Mouse (Mus musculus) heart, embryonic 15.5 days (tissue): ENCODE measurements around the gene Npnt. TPM values are rescaled to one million over a fixed set of nuclear protein-coding genes. Genes with fewer than 3 reads are reported as not detected.

Experiments
- ATAC-seq: fragments of 200-750 bp; cut with Nextera tagmentation; replicated peaks from 2 replicates; pipeline ENCODE4 v1.8.0; 2017; ENCODE audit warnings: low read depth, moderate TSS enrichment; ENCODE audit not compliant: insufficient number of reproducible peaks, insufficient read depth, low FRiP score
- H3K27ac ChIP-seq: fragments of 300-500 bp; sonication (generic); 2 replicates; pipeline ENCODE4 v1.5.1; 2015; ENCODE audit warnings: mild to moderate bottlenecking, inconsistent platforms
- H3K27me3 ChIP-seq: fragments of 300-500 bp; sonication (generic); 2 replicates; pipeline ENCODE4 v1.6.1; 2015; ENCODE audit warnings: inconsistent platforms
- H3K36me3 ChIP-seq: fragments of 300-500 bp; sonication (generic); 2 replicates; pipeline ENCODE4 v1.6.1; 2015; ENCODE audit warnings: mild to moderate bottlenecking, inconsistent platforms
- H3K4me1 ChIP-seq: fragments of 300-500 bp; sonication (generic); replicated peaks from 2 replicates; pipeline ENCODE4 v1.6.1; 2015; ENCODE audit warnings: inconsistent platforms
- H3K4me2 ChIP-seq: fragments of 300-500 bp; sonication (generic); 2 replicates; pipeline ENCODE4 v1.6.1; 2015; ENCODE audit warnings: inconsistent platforms, mild to moderate bottlenecking, moderate library complexity
- H3K4me3 ChIP-seq: fragments of 300-500 bp; sonication (generic); 2 replicates; pipeline ENCODE4 v1.5.1; 2015; ENCODE audit warnings: mild to moderate bottlenecking, inconsistent platforms
- H3K9ac ChIP-seq: fragments of 300-500 bp; sonication (generic); 2 replicates; pipeline ENCODE4 v1.6.1; 2015; ENCODE audit warnings: mild to moderate bottlenecking, inconsistent platforms
- H3K9me3 ChIP-seq: fragments of 300-500 bp; sonication (generic); replicated peaks from 2 replicates; pipeline ENCODE4 v1.6.1; 2016; ENCODE audit warnings: inconsistent platforms
- WGBS: fragments of 180-500 bp; shearing (Covaris S2); methylation state at CpG from one replicate; pipeline ENCODE4 v1.1.7; 2015; ENCODE audit warnings: mixed read lengths; 5-methylcytosine and 5-hydroxymethylcytosine counted together
- polyA plus RNA-seq: library from polyadenylated mRNA; unstranded; fragments of >200 nt; fragmentation: Nextera tagmentation; extraction: Ambion mirVana; gene quantifications from 2 replicates; pipeline ENCODE4 v1.2.1, GENCODE M21; 2015

Gene Npnt
- polyA plus RNA-seq, 1 experiment from 2014 or later = 11.4 TPM

- H3K27ac ChIP-seq = no peak overlapping the region
- H3K4me3 ChIP-seq = no peak overlapping the region
- 55% methylated on average over 6 of the region's 6 CpGs for WGBS
- H3K36me3 ChIP-seq = peaks cover 19% of the 10 kb centered on the region
- peaks cover 18% of the 10 kb centered on the region for H3K4me1 ChIP-seq
- H3K9me3 ChIP-seq = no peaks in the 10 kb centered on the region
- H3K4me2 ChIP-seq = no peak overlapping the region
- H3K9ac ChIP-seq = no peak overlapping the region
- ATAC-seq = no peak
- H3K27me3 ChIP-seq = no peaks in the 10 kb centered on the region
Measured at GRCm38 (mm10) chr3:132835118-132835794, 114.8 kb downstream of the Npnt start.

Other genes starting within 250 kb of the Npnt start
- 9.9 and 10.9 TPM in 2 replicates for gene Ints12, start 141.5 kb upstream of the Npnt start, polyA plus RNA-seq
- 3.0 and 4.2 TPM in 2 replicates for gene Gstcd, start 141.7 kb upstream of the Npnt start, polyA plus RNA-seq